Mouse (Mus musculus): Measurements from ENCODE around the gene Aldh3a2. TPM values are rescaled to one million over a fixed set of nuclear protein-coding genes. Genes with fewer than 3 reads are reported as not detected.
A peak's percentile ranks its signal among the peaks of the same experiment; 100 is the strongest.

The Aldh3a2 gene
- polyA plus RNA-seq, 1 experiment = 15.8 TPM

DNA sequence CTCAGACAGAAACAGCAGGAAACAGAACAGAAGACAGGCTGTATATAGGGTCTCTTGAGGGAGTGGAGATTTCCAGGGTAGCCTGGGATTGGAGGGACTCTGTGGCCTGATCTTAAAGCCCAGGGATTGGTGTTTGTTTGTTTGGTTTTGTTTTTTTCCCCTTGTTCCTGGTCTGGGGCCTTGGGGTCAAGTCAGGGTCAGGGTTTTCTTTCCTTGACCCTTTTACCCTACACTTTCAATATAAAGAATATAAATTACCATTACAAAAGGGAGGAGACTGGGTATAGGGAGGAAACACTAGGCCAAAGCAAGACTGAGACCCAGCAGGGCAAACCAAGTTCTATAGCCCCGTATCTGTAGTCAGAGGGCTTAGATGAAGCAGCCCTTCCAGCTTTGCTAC lies 29.3 kb upstream of the Aldh3a2 start:
- Histone ChIP-seq H3K79me2 (ENCODE audit: control insufficient read depth, insufficient read depth) (no peaks in the 10 kb centered on the region), H3K79me3 (ENCODE audit: low read depth) (no peaks in the 10 kb centered on the region), H3K4me3 (ENCODE audit: insufficient read depth, poor library complexity, severe bottlenecking) (no peak overlapping the region), H3ac (ENCODE audit: control insufficient read depth, insufficient read length, low read depth) (no peak overlapping the region), H3K27me3 (ENCODE audit: control insufficient read depth, insufficient read depth, insufficient read length) (no peaks in the 10 kb centered on the region), H3K36me3 (ENCODE audit: control insufficient read depth, insufficient read depth) (no peaks in the 10 kb centered on the region)
- TF ChIP-seq CTCF (IDR thresholded peaks at IDR 0.05; ENCODE audit: control insufficient read depth, insufficient read depth, insufficient read length) = no peak
- TF ChIP-seq MYOG (IDR thresholded peaks at IDR 0.05; ENCODE audit: control insufficient read depth, extremely low read depth, insufficient read length) = no peak
- no peak for TF ChIP-seq CEBPB (IDR thresholded peaks at IDR 0.05; ENCODE audit: low read depth)
- TF ChIP-seq FOSL1 (IDR thresholded peaks at IDR 0.05; ENCODE audit: insufficient read depth, low read length, poor library complexity, severe bottlenecking) = no peak
- TF ChIP-seq MAX (IDR thresholded peaks at IDR 0.05) = no peak
- TF ChIP-seq MYOD1 (IDR thresholded peaks at IDR 0.05; ENCODE audit: control insufficient read depth, insufficient read length, low read depth) = no peak
- TF ChIP-seq USF1 (IDR thresholded peaks at IDR 0.05; ENCODE audit: low read depth) = no peak

DNA sequence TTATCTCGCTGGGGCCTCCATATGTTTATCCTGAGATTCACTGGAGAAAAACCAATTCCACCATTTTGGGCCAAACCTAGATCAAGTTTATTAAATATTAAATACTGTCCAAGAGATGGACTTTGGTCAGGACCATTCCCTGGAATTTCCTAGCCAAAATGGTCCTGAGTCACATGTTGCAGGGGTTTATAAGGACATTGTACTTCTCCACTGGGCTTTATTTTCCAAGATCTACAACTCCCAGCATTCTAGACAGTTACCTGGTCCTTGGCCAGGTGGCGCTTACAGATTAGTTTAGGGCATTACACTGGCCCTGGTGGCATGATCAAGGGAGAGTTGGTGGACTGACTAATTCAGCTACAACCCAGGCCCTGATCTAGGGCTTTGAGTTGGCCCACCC lies 28.3 kb upstream of the Aldh3a2 start:
- Histone ChIP-seq H3ac (ENCODE audit: control insufficient read depth, insufficient read length, low read depth) (no peak overlapping the region), H3K79me3 (ENCODE audit: low read depth) (no peaks in the 10 kb centered on the region), H3K36me3 (ENCODE audit: control insufficient read depth, insufficient read depth) (no peaks in the 10 kb centered on the region), H3K79me2 (ENCODE audit: control insufficient read depth, insufficient read depth) (no peaks in the 10 kb centered on the region), H3K4me3 (ENCODE audit: insufficient read depth, poor library complexity, severe bottlenecking) (no peak overlapping the region), H3K27me3 (ENCODE audit: control insufficient read depth, insufficient read depth, insufficient read length) (no peaks in the 10 kb centered on the region)
- no peak for TF ChIP-seq MYOG (IDR thresholded peaks at IDR 0.05; ENCODE audit: control insufficient read depth, extremely low read depth, insufficient read length)
- no peak for TF ChIP-seq MYOD1 (IDR thresholded peaks at IDR 0.05; ENCODE audit: control insufficient read depth, insufficient read length, low read depth)
- no peak for TF ChIP-seq USF1 (IDR thresholded peaks at IDR 0.05; ENCODE audit: low read depth)
- TF ChIP-seq MAX (IDR thresholded peaks at IDR 0.05) = no peak
- TF ChIP-seq CTCF (IDR thresholded peaks at IDR 0.05; ENCODE audit: control insufficient read depth, insufficient read depth, insufficient read length) = no peak
- no peak for TF ChIP-seq CEBPB (IDR thresholded peaks at IDR 0.05; ENCODE audit: low read depth)
- no peak for TF ChIP-seq FOSL1 (IDR thresholded peaks at IDR 0.05; ENCODE audit: insufficient read depth, low read length, poor library complexity, severe bottlenecking)

DNA sequence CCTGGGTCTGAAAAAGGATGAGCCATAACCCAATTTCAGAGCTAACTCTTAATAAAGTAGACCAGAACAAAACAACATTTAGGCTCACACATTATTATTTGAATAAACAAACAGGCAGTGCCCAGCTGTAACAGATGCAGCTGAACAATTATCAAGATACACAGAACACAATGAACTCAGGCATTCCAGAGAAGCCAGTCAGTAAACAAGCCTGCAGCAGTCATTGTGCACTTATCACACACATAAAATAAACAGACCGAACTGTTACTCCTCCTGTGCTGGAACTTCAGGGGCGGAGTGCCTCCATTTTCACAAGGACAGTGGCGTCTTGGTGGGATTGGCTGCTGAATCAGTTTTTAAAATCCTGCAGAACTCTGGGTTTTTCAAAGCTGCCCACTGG lies 27.2 kb upstream of the Aldh3a2 start:
- no peaks in the 10 kb centered on the region for H3K79me2 ChIP-seq (ENCODE audit: control insufficient read depth, insufficient read depth)
- no peak for TF ChIP-seq MYOD1 (IDR thresholded peaks at IDR 0.05; ENCODE audit: control insufficient read depth, insufficient read length, low read depth)
- TF ChIP-seq MAX (IDR thresholded peaks at IDR 0.05) = no peak
- no peak for TF ChIP-seq USF1 (IDR thresholded peaks at IDR 0.05; ENCODE audit: low read depth)
- no peak for TF ChIP-seq MYOG (IDR thresholded peaks at IDR 0.05; ENCODE audit: control insufficient read depth, extremely low read depth, insufficient read length)
- H3K79me3 ChIP-seq (ENCODE audit: low read depth) = no peaks in the 10 kb centered on the region
- no peaks in the 10 kb centered on the region for H3K36me3 ChIP-seq (ENCODE audit: control insufficient read depth, insufficient read depth)
- H3ac ChIP-seq (ENCODE audit: control insufficient read depth, insufficient read length, low read depth) = no peak overlapping the region
- no peaks in the 10 kb centered on the region for H3K27me3 ChIP-seq (ENCODE audit: control insufficient read depth, insufficient read depth, insufficient read length)
- H3K4me3 ChIP-seq (ENCODE audit: insufficient read depth, poor library complexity, severe bottlenecking) = no peak overlapping the region

DNA sequence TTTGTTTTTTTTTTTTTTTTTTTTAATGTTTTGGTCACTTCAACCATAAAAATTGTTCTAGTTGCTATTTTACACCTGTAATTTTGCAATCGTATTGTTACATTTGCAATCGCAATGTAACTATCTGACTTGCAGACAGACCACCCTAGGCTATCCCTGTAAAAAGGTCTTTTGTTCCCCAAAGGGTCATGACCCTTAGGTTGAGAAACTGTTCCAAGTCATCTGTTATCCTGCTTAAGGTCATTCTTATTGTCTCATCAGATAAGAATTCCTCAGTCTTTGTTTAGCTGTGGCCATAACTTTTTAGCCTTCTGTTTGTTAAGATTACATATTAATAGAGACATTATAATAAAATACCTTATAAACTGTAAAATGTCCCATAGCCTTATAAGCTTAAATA lies 26.0 kb upstream of the Aldh3a2 start:
- Histone ChIP-seq H3K79me2 (ENCODE audit: control insufficient read depth, insufficient read depth) (no peaks in the 10 kb centered on the region), H3K36me3 (ENCODE audit: control insufficient read depth, insufficient read depth) (no peaks in the 10 kb centered on the region)
- TF ChIP-seq CTCF (IDR thresholded peaks at IDR 0.05; ENCODE audit: control insufficient read depth, insufficient read depth, insufficient read length) = no peak
- no peak for TF ChIP-seq CEBPB (IDR thresholded peaks at IDR 0.05; ENCODE audit: low read depth)
- no peak for TF ChIP-seq MYOG (IDR thresholded peaks at IDR 0.05; ENCODE audit: control insufficient read depth, extremely low read depth, insufficient read length)
- TF ChIP-seq MYOD1 (IDR thresholded peaks at IDR 0.05; ENCODE audit: control insufficient read depth, insufficient read length, low read depth) = no peak
- TF ChIP-seq USF1 (IDR thresholded peaks at IDR 0.05; ENCODE audit: low read depth) = no peak
- no peak for TF ChIP-seq FOSL1 (IDR thresholded peaks at IDR 0.05; ENCODE audit: insufficient read depth, low read length, poor library complexity, severe bottlenecking)
- TF ChIP-seq MAX (IDR thresholded peaks at IDR 0.05) = no peak

DNA sequence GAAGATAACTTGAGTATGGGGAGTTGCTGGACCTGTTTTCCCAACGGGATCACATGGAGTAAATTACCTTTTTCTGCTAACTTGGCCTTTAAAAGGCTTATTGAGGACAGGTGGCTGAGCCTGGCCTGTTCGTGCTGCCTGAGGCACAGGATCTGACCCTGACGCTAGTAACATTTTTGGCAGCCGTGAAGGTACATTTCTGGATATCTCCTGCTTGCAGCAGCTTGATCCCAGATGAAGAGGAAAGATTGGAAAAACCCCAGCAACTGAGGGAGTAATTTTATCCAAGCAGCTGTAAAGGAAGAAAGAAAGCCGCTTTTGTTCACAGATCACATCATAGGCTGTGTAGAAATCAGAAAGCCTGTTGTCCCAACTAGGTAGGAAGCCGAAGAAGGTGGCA lies 17.1 kb upstream of the Aldh3a2 start:
- TF ChIP-seq FOSL1 (IDR thresholded peaks at IDR 0.05; ENCODE audit: insufficient read depth, low read length, poor library complexity, severe bottlenecking) = no peak
- no peak for TF ChIP-seq USF1 (IDR thresholded peaks at IDR 0.05; ENCODE audit: low read depth)
- TF ChIP-seq MYOG (IDR thresholded peaks at IDR 0.05; ENCODE audit: control insufficient read depth, extremely low read depth, insufficient read length) = no peak
- no peak for TF ChIP-seq MYOD1 (IDR thresholded peaks at IDR 0.05; ENCODE audit: control insufficient read depth, insufficient read length, low read depth)
- no peak for TF ChIP-seq CEBPB (IDR thresholded peaks at IDR 0.05; ENCODE audit: low read depth)
- TF ChIP-seq MAX (IDR thresholded peaks at IDR 0.05) = no peak
- TF ChIP-seq CTCF (IDR thresholded peaks at IDR 0.05; ENCODE audit: control insufficient read depth, insufficient read depth, insufficient read length) = no peak
- no peak overlapping the region for H3ac ChIP-seq (ENCODE audit: control insufficient read depth, insufficient read length, low read depth)
- no peaks in the 10 kb centered on the region for H3K79me3 ChIP-seq (ENCODE audit: low read depth)
- H3K36me3 ChIP-seq (ENCODE audit: control insufficient read depth, insufficient read depth) = no peaks in the 10 kb centered on the region
- no peaks in the 10 kb centered on the region for H3K79me2 ChIP-seq (ENCODE audit: control insufficient read depth, insufficient read depth)
- H3K27me3 ChIP-seq (ENCODE audit: control insufficient read depth, insufficient read depth, insufficient read length) = no peaks in the 10 kb centered on the region
- H3K4me3 ChIP-seq (ENCODE audit: insufficient read depth, poor library complexity, severe bottlenecking) = no peak overlapping the region

More for the DNA sequence above, 26.0 kb upstream of the Aldh3a2 start:
- Histone ChIP-seq H3K79me3 (ENCODE audit: low read depth) (no peaks in the 10 kb centered on the region), H3K27me3 (ENCODE audit: control insufficient read depth, insufficient read depth, insufficient read length) (no peaks in the 10 kb centered on the region), H3K4me3 (ENCODE audit: insufficient read depth, poor library complexity, severe bottlenecking) (no peak overlapping the region), H3ac (ENCODE audit: control insufficient read depth, insufficient read length, low read depth) (no peak overlapping the region)

GRCm38 (mm10) chr11:61283414-61284049 lies 16.3 kb upstream of the Aldh3a2 start:
- Histone ChIP-seq H3K36me3 (ENCODE audit: control insufficient read depth, insufficient read depth) (no peaks in the 10 kb centered on the region), H3K79me2 (ENCODE audit: control insufficient read depth, insufficient read depth) (no peaks in the 10 kb centered on the region), H3K4me3 (ENCODE audit: insufficient read depth, poor library complexity, severe bottlenecking) (no peak overlapping the region), H3K79me3 (ENCODE audit: low read depth) (no peaks in the 10 kb centered on the region), H3ac (ENCODE audit: control insufficient read depth, insufficient read length, low read depth) (no peak overlapping the region), H3K27me3 (ENCODE audit: control insufficient read depth, insufficient read depth, insufficient read length) (no peaks in the 10 kb centered on the region)
- peak; percentile 31 for TF ChIP-seq CEBPB (IDR thresholded peaks at IDR 0.05; ENCODE audit: low read depth)
- TF ChIP-seq MAX (IDR thresholded peaks at IDR 0.05) = no peak
- no peak for TF ChIP-seq FOSL1 (IDR thresholded peaks at IDR 0.05; ENCODE audit: insufficient read depth, low read length, poor library complexity, severe bottlenecking)
- no peak for TF ChIP-seq MYOD1 (IDR thresholded peaks at IDR 0.05; ENCODE audit: control insufficient read depth, insufficient read length, low read depth)

All from C2C12 (cell line).